22 mouse cellular contexts compared by ENCODE assay signal in genomic region chr2:52694604-52695003, GRCm38 (mm10). TPM values are rescaled to one million over a fixed set of nuclear protein-coding genes. Genes with fewer than 3 reads are reported as not detected.
DNase-seq lines count a peak whose midpoint lies in the region; ATAC-seq and TF ChIP-seq lines count a peak whose summit lies in the region.
"Had no signal": no experiment of that assay in that cellular context is flagged by ENCODE, and none has a peak within 500 bp of the region (broad histone marks: within the 10 kb centered on the region; RNA-seq: fewer than 3 reads in every experiment).

No protein-coding gene starts in this region.

- peaks cover 15% of the 10 kb centered on the region for H3K4me1 ChIP-seq in olfactory bulb, adult 2 months (ENCODE audit: control insufficient read depth, insufficient read depth, low read length)
- H3K4me1 ChIP-seq: midbrain, embryonic 10.5 days; midbrain, embryonic 15.5 days had no signal

- no peak for TF ChIP-seq POLR2A in olfactory bulb, adult 2 months (IDR thresholded peaks at IDR 0.05; ENCODE audit: insufficient read depth, low read depth, low read length)

- WGBS in olfactory bulb, adult 2 months = 41% methylated on average over 6 of the region's 6 CpGs

- no peak for TF ChIP-seq CTCF in olfactory bulb, adult 2 months (IDR thresholded peaks at IDR 0.05; ENCODE audit: insufficient read depth, low read depth, low read length)

- H3K4me3 ChIP-seq in olfactory bulb, adult 2 months (ENCODE audit: insufficient read depth, low read depth, low read length) = no peak overlapping the region
- H3K4me3 ChIP-seq: midbrain, embryonic 10.5 days; midbrain, embryonic 15.5 days had no signal

- H3K27ac ChIP-seq in olfactory bulb, adult 2 months (ENCODE audit: insufficient read depth, low read depth, low read length) = peak overlapping the region; percentile 74
- H3K27ac ChIP-seq: liver, embryonic 14.5 days; midbrain, embryonic 10.5 days; midbrain, embryonic 15.5 days; stomach, postnatal 0 days had no signal

- intact Hi-C loops in heart, postnatal 10 days (cut with DNase I) = no loop called here

- no peak for ATAC-seq in granulocyte monocyte progenitor cell, adult 5-6 weeks (replicated peaks; ENCODE audit: poor library complexity, severe bottlenecking)
- ATAC-seq: forebrain, embryonic 16.5 days; hindbrain, embryonic 16.5 days; midbrain, embryonic 15.5 days had no signal

- DNase-seq in heart, adult 11 months = peak; percentile 83
- DNase-seq in heart, postnatal 10 days = no peak
- peak; percentile 58 for DNase-seq in thymus, postnatal 0 days (ENCODE audit: low spot score)
- DNase-seq in thymus, postnatal 4 days = peak; percentile 46
- no peak for DNase-seq in right cerebral cortex, adult 18-20 months
- DNase-seq: adrenal gland, adult 8-10 months; cerebellum, adult 2 months; cerebellum, postnatal 14 days; kidney, adult 8-10 months; kidney, postnatal 14 days; liver; lung, adult 2 months; lung, postnatal 10 days; right cerebral cortex, postnatal 4 days had no signal

RNA-seq across cellular contexts. Expression of gene Cacnb4, which starts 18.0 kb away (rescaled TPM):
- under 1 TPM; 0.74 to 0.96 TPM for total RNA-seq in heart, postnatal 10 days (2021)
- 77.3 TPM in 1 of 2 replicates, not detected in the other for polyA plus RNA-seq in olfactory bulb, adult 2 months (2012; ENCODE audit: insufficient read depth, insufficient read length, low replicate concordance, missing spikeins)
- polyA plus RNA-seq in thymus, postnatal 0 days (2015; fragmentation: Nextera tagmentation; extraction: Ambion mirVana) = 0.18 and 0.21 TPM in 2 replicates
- not detected in 2 replicates for total RNA-seq in granulocyte monocyte progenitor cell, adult 5-6 weeks (2014; fragmentation: Nextera tagmentation)
- not detected in 2 replicates for total RNA-seq in granulocyte monocyte progenitor cell, adult 5-6 weeks (2017)

RNA-seq across cellular contexts. Expression of gene Stam2, which starts 47.5 kb away (rescaled TPM):
- total RNA-seq in heart, postnatal 10 days (2021) = 10 to 100 TPM; 27.5 to 31.6 TPM
- polyA plus RNA-seq in olfactory bulb, adult 2 months (2012; ENCODE audit: insufficient read depth, insufficient read length, low replicate concordance, missing spikeins) = not detected in 2 replicates
- polyA plus RNA-seq in thymus, postnatal 0 days (2015; fragmentation: Nextera tagmentation; extraction: Ambion mirVana) = 25.9 and 26.6 TPM in 2 replicates
- total RNA-seq in granulocyte monocyte progenitor cell, adult 5-6 weeks (2014; fragmentation: Nextera tagmentation) = 12.6 and 21.4 TPM in 2 replicates
- 15.6 and 18.3 TPM in 2 replicates for total RNA-seq in granulocyte monocyte progenitor cell, adult 5-6 weeks (2017)

Comparison
In these comparisons a context has a peak if more than half of its experiments do, and no peak if none do; other contexts are left out.
1. DNase-seq: peak in heart, adult 11 months (single experiment), thymus, postnatal 0 days (single experiment) and thymus, postnatal 4 days (single experiment); none in heart, postnatal 10 days (0 of 2) and right cerebral cortex, adult 18-20 months (single experiment).